Mouse (Mus musculus) kidney, postnatal 4 days (tissue): ENCODE results near the gene Gm10337.
A peak's percentile ranks its signal among the peaks of the same experiment; 100 is the strongest.

Experiments
- DNase-seq, 2 experiments: peaks; one replicate each; pipeline ENCODE4 v3.0.0; 2021; ENCODE audit warnings: mixed read lengths in 2 of 2

Gene Gm10337

DNA sequence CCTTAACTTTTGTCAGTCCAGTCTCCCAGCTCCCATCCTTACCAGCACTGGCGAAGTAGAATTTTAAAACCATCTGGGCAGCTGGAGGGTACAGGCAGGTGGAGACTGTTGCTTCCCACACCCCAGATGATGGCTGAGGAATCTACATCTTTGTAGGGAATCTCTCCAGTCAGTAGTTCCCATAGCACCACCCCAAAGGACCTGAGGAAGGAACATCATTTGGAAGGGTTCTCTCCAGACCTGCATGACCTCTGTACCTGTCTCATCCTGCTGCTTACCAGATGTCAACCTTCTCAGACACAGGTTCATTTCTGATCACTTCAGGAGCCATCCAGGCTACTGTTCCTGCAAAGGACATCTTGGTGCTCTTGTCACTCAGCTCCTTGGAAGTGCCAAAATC, at the start of gene Gm10337:
TSS of gene Gm10337 (plus strand) at position 276 of the 400 bp plus-strand sequence.
- no peak for DNase-seq

DNA sequence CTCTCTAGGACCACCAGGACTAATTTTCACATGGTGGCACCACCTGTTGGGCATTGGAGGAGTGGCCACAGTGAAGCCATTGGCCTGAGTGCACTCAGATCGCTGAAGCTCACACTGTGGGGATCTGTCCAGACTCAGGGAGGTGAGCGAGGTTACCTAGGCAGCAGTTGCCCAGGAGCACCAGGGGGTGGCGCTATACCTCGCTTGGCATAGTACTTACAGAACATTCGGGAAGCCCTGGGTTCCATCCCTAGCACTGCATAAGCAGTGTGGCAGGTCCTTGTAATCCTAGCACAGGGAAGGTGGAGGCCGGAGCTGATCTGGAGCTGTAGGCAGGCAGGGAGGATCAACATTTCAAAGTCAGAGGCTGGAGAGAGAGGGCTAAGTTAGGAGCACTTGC, 47.5 kb upstream of the Gm10337 start:
- peak; percentile 38 to 50 for DNase-seq

DNA sequence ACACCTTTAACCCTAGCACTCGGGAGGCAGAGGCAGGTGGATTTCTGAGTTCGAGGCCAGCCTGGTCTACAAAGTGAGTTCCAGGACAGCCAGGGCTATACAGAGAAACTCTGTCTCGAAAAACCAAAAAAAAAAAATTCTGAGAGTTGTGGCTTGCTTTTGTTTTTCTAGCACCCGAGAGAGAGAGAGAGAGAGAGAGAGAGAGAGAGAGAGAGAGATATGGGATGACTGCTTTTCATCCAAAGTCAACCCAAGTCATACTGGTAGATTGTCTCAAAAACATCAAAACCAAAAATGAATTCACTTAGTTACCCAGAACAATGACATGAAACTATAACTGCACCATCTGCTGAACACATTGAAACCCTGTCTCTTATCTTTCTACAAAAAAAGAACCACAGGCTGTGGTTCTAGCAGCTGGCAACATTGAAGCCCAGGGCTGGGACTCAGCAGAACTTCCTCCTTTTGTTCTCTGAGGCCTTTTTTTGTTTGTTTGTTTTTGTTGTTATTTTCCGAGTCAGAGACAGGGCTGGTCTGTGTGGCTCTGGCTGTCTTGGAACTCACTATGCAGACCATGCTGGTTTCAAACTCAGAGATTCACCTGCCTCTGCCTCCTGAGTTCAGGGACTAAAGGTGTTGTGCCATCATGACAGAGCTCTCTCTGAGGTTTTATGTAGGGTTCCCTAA, 45.3 kb upstream of the Gm10337 start:
- no peak for DNase-seq

DNA sequence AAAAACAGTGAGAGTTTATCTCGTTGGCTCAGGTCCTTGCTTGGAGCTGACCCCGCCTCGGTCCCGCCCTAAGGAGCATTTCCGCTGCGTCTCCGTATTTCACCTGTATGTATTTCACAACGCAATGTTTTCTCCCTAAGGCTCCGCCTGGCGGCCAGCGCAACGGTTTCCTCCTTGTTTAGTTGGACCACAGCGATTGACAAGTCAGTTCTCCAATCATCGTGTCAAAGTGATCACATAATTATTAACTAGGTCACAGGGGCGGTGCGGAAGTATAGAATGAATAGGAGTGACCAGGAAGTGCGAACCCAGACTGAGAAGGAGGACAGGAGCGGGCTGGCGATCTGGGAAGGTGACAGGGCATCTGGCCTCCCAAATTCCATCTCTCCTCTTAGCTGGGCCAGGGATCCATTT, 44.6 kb upstream of the Gm10337 start, which contains the start of gene Prr13:
TSS of gene Prr13 (plus strand) at position 125 of the 414 bp plus-strand sequence.
- DNase-seq = peak; percentile 91 to 95

DNA sequence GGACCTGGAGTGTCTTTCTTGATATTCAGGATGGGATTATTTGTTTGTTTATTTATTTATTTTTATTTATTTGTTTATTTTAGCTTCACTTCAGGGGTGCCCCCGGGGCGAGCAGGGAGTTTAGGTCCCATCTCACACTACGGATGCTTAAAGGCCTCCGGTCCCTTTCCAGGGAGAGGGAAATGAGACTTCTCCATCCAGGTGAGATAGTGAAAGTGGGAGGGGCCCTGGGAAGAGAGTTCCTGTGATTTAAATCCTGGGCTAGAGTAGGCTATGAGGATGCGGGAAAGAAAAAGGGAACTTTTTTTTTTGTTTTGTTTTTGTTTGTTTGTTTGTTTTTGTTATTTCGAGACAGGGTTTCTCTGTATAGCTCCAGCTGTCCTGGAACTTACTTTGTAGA, 44.1 kb upstream of the Gm10337 start:
- DNase-seq = no peak

DNA sequence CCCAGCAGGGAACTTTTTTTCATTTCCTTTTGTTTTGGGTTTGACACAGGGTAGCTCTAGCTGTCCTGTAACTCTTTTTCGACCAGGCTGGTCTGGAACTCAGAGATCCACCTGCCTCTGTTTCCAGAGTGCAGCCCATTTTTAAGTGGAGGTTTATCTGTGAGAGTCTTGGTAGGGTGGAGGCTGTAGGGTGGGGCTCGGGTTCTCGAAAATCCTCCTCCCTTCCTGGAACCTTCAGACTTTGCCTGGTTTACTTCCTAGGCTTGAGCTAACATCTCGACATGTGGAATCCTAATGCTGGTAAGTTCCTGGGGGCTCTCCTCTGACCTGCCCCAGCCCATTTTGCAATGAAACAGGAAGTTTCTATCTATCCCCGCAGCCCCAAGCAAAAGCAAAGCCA, 43.7 kb upstream of the Gm10337 start:
- DNase-seq = no peak

DNA sequence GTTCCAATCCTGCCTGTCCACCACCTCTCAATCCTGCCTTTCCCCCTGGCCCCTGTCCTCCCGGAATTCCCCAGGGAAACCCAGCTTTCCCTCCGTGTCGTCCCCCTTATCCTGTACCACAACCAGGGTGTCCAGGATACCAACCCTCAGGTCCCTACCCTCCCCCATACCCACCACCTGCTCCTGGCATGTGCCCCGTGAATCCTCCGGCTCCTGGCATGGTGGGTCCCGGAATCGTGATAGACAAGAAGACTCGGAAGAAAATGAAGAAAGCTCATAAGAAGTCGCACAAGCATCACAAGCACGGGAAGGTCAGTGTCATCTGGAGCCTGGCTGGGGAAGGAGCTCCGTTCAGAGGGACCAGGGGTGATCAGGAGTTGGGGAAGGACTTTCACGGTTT, 43.1 kb upstream of the Gm10337 start:
- DNase-seq = no peak

DNA sequence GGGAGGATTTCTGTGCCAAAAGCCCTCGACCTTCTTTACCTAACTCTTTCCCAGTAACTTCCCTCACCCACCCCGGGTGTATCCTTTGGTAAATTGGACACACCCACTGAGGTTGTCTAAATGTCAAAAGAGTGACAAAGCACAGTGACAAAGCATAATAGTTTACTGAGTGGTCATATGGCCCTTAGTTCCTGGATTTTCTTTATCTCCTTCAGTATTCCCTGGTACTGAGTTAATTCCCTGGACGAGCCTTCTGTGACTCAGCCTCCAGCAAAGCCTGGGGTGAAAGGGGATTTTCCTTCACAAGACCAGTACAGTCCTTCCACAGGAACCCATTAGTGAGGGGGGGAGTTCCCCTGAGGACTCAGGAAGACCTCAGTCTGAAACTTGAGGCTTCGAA, 42.6 kb upstream of the Gm10337 start:
- no peak for DNase-seq

DNA sequence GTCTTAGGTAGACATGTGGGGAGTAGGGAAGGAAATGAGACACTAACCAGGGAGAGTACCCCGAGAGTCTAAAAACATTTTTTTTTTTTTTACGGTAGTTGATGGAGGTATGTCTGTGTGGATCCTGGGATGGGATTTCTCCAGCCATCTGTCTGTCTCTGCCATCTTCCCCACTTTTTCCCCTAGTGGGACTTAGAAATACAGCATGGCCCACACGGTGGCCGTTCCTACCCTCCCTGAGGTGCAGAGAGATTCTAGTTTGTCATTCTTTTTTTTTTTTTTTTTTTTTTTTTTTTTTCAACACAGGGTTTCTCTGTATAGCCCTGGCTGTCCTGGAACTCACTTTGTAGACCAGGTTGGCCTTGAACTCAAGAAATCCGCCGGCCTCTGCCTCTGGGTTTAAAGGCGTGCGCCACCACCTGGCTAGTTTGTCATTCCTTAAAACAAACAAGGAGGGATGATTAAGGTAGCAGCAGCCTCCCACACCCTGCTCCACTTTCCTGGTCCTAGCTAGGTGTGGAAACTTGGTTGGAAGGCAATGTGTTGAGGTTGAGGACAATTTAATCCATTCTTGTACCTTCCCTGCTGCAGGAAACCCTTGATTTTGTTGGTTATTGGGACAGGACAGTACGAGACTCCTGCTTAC, 42.0 kb upstream of the Gm10337 start:
- no peak for DNase-seq

DNA sequence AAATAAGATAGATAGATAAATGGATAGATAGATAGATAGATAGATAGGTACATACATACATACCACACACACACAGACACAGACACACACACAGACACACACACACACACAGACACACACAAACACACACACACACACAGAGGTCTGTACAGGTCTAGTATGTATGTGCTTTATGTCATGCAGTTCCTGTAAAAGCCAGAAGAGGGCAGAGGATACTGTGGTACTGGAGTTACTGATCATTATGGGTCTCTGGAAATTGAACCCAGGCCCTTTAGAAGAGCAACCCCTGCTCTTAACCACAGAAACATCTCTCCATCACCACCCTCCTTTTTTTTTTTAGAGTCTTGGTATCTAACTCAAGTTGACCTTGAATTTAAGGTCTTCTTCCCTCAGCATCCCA, 39.9 kb upstream of the Gm10337 start:
- no peak for DNase-seq

DNA sequence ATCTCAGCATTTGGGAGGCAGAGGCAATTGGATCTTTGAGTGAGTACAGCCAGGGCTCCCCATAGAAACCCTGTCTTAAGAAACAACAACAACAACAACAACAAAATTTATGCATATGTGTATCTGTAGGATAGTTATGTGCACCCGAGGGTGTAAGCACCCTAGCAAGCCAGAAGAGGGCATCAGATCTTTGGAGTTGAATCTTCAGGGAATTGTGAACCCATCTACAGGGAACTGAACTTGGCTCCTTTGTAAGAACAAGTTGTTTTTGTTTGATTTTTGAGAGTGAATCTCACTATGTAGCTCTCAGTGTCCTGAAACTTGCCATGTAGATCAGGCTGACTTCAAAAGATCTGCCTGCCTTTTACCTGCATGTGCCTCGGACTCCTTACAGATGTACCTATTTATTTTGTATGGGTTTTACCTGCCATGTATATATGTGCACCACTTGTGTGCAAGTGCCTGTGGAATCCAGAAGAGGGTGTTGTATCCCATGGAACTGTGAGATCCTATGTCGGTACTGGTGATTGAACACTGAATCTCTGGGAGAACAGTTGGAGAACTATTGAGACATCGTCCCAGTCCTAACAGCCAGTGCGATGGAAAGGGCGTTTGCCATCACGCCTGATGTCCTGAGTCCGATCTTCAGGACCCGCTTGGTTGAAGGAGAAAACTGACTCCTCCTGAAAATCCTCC, 34.7 kb upstream of the Gm10337 start:
- DNase-seq = no peak

DNA sequence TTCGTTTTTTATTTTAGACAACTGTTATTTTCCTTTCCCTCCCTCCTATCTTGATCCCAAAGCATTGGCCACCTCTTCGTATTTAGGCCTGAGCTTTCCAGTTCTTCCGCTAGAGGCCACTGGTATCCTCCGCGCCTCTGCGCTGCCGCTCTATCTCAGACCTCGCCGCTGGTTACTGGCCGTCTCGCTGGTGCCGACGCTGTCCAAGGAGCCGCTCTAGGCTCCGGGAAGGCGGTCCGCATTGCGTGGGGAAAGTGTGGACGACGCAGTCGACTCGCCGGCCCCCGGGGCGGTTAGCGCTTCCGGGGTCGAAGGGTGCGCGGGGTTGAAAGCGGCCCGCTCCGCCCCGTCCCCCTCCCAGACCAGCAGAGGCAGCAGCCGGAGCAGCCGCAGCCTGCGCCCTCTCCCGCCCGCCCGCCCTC, 33.3 kb upstream of the Gm10337 start, which contains the start of gene Pcbp2:
TSS of gene Pcbp2 (plus strand) at position 357 of the 422 bp plus-strand sequence.
- DNase-seq = peak; percentile 95 to 98

DNA sequence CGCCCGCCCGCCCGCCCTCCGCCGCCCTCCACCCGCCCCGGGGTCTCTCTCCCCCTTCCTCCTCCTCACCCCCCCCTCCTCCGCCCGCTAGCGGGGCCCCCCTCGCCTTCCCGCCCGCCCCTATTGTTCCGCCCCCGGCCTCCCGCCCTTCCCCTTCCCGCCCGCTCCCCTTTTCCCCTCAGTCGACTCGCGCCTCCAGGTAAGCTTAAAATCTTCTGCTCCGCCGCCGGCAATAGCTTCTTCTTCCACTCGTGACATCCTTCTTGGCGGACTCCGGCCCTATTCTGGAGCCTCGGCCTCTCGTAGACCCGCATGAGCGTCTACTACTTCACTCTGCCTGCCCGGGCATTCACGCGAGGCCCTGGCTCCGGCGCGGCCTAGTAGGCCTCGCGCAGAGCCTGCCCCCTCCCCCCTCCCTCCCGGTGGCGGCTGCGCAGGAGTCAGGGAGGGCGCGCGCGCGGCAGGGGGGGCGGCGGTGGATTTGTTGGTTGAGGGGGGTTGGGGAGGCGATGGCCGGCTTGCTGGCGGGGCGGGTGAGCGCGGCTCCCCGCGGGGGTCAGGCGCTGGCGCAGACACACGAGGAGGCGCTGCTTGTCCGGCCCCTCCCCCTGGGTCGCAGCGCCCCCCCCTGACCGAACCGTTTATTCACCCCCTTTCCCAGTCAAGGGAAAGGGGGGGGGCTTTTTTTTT, 32.8 kb upstream of the Gm10337 start:
- peak; percentile 91 to 95 for DNase-seq

DNA sequence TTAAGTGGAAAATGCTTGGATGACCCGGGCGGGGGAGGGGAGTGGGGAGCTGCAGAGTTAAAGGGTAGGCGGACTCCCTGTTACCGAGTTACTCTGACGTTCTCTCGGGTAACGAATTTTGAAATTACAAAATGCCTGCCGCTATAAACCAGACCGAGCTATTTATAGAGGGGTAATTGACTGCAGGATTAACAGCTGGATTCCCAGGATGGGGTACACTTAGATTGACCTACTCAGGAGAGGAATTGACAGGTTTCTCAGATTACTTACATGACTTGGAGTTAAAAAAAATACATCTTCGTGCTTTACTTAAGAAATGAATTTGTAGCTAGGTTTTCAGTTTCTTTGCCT, 32.3 kb upstream of the Gm10337 start:
- DNase-seq = no peak

DNA sequence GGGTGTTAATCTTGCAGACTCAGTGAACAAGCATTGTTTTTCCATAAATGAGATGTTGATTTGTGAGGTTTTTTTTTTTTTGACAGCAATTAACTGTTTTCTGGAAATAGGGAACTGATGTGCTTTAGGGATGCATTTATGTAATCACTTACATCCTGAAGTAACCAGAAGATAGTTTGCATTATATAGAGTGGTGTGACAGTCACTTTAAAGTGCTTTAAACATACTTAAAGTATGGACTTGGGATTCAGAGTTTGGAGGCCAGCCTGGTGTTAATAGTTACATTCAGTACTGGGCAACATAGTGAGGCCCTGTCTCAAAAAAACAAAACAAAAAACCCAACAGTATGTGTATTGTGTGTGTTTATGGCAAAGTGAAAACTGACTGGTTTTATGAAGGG, 31.8 kb upstream of the Gm10337 start:
- DNase-seq = no peak

DNA sequence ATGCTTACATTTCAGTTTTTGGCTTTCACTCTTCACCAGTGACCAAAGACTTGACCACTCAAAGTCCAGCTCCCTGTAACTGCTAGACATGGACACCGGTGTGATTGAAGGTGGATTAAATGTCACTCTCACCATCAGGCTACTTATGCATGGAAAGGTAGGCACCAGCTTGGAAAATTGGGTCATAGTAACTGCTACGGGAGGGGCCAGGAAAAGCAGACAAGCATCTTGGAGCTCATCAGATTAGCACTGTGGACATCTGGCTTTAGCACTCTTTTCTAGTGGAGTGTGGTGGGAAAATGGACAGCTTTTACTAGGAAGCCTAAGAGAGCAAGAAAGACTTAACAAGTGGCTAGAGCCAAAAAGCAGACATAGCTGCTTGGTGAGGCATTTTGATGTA, 30.3 kb upstream of the Gm10337 start:
- no peak for DNase-seq

DNA sequence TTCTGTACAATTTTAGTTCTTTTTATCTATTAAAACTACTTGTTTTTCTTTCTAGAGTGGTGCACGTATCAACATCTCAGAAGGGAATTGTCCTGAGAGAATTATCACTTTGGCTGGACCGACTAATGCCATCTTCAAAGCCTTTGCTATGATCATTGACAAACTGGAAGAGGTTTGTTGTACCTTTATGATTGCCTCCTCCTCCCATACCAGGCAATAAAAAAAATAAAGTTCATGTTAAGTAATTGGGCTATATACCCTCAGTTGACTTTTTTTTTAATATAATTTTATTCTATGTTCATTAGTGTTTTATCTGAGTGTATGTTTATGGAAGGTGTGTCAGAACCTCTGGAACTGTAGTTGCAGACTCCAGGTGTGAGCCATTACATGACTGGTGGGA, 29.0 kb upstream of the Gm10337 start:
- DNase-seq = no peak

DNA sequence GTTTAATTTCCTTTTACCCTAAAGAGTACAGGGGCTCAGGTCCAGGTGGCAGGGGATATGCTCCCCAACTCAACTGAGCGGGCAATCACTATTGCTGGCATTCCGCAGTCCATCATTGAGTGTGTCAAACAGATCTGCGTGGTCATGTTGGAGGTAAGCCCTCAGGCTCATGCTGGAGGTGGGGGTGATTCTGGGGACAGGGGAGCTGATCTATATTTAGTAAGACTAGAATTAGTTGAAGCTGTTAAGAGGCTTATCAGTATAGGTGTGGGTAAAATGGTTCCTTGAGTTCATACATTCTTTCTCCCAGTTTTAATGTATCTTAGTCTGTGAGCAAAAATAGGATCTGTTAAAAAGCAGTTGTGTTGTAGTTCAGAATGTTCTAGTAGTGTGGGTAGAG, 20.4 kb upstream of the Gm10337 start:
- no peak for DNase-seq

DNA sequence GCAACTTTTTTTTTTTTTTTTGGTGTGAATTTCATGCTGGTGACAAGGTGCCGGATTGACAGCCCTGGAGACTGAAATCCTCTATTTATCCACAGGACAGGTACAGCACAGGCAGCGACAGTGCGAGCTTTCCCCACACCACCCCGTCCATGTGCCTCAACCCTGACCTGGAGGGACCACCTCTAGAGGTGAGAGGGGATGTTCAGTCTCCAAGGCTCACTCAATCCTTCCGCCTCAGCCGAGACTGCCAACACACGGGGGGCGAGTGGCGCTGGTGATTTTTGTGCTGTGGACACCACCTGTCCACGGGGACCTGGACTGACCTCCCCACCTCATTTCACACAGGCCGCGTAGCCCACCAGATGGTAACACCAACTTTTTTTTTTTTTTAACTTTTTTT, 17.7 kb upstream of the Gm10337 start:
- no peak for DNase-seq

DNA sequence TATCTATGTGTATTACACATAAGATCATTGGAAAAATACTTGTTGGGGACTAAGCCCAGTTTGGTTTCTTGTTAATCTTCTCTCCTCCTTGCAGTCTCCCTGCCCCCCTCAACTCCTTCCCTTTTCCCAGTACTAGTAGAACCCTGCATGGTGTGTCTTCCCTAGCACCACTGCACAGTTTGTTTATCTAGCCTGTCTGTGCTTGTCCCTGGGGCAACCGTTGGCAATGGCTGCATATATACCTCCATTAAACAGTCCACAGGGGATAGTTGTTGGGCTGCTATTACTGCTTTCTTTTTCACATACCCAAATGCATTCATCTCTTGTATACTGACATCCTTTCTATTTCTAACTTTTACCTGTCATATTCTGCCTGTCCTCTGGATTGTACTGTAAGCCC, 15.9 kb upstream of the Gm10337 start:
- no peak for DNase-seq

DNA sequence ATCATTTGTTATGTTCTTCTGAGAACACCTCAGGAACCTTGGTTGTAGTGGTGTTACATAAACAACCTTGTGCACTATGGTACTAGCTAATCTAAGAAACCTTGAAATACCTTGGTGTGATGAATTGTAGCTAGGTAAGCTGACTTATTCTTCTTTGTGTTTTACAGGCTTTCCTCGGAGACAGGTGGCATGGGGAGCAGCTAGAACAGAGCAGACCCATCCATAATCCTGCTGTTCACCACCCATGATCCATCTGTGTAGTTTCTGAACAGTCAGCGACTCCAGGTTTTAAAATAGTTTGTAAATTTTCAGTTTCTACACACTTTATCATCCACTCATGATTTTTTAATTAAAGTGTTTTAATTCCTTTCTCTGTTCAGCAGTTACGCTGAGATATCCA, 5.2 kb upstream of the Gm10337 start:
- no peak for DNase-seq

DNA sequence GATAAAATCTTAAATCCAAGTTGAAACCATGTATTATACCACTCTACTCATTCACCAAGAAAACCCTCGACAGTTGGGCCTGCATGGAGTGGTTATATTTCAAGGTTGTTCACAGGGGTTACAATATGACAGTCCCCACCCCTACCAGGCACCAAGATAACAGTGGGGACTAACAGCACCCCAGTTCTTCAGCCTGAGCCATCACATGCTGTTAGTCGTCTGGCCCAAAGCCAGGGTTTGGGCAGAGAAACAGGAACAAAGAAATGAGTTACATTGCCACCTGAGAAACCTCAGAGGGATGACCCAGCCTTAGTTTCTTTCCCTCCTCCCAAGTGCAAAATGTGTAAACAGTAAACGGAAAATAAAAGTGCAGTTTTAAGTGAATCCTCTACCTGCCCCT, 4.2 kb upstream of the Gm10337 start:
- DNase-seq = no peak

DNA sequence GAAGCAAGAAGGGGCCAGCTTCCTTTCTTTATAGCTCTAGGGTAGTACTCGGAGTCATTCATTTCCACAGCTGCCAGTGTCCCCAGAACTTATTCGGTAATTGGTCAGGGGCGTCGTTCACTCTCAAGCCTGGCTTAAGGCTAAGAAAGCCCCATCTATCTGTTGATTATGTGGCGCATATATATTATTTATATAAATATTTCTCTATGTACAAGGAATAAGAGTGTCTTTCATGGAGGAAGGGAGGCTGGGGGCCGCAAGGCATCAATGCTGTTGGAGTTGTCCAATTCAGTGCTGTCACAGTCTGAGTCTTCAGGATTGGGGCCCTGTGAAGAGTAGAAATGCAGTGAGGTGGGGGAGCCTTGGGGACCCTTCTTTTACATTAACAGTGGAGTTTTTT, 3.7 kb upstream of the Gm10337 start:
- DNase-seq = no peak

DNA sequence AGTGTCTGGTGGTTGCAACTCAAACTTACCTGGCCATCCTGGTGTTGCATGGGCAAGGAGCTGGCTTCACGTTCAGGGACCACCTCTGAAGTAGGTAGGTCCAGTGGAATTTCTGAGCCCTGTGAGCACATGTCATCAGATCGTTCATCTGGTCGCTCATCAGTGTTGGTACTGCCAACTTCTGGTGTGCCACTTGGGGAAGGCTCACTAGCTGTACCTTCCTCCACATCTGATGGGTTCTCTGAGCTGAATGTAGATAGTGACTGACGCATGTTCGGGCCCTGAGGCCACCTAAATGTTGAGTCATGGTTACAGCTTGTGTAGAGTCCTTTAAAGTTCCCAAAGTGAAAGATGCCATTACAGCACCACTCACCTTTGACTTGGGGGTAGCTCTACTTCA, 3.0 kb upstream of the Gm10337 start:
- DNase-seq = no peak
